Mouse (Mus musculus) retina, adult 2 months (tissue): ENCODE measurements around the gene Lepr.

Experiments used
- DNase-seq: peaks from one replicate; pipeline ENCODE4 v3.0.0-alpha.2; 2012; ENCODE audit warnings: low read depth, low spot score

The Lepr gene

GRCm38 (mm10) chr4:101717367-101718121 lies at the start of gene Lepr:
Gene Lepr (plus strand): TSS chr4:101717404.
- no peak for DNase-seq

- DNase-seq = no peak
Observed at GRCm38 (mm10) chr4:101669161-101669560, 48.0 kb upstream of the Lepr start.

GRCm38 (mm10) chr4:101669811-101670210 lies 47.4 kb upstream of the Lepr start:
- no peak for DNase-seq

- DNase-seq = no peak
Observed at GRCm38 (mm10) chr4:101674790-101675189, 42.4 kb upstream of the Lepr start.

- DNase-seq = no peak
Observed at GRCm38 (mm10) chr4:101675726-101676125, 41.5 kb upstream of the Lepr start.

- DNase-seq = no peak
Observed at GRCm38 (mm10) chr4:101682620-101683019, 34.6 kb upstream of the Lepr start.

- DNase-seq = no peak
Observed at GRCm38 (mm10) chr4:101683086-101683485, 34.1 kb upstream of the Lepr start.

DNA sequence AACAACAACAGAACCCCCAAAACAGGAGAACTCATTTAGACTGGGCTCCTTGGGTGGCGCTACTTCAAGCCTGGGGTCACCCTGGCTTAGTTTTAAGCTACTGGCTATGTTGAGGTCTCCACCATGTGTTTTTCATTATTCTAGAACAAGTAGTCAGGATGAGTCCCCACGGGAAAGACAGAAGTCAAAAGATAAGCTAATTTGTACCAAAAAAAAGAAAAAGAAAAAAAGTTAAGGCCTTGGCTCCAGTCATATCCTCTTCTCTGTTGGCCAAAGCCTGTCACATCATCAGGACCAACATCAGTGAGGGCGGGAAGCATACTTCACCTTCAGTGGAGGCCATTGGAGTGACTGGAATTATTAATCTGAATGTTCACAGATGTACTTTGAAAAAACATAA lies 32.4 kb upstream of the Lepr start:
- no peak for DNase-seq

DNA sequence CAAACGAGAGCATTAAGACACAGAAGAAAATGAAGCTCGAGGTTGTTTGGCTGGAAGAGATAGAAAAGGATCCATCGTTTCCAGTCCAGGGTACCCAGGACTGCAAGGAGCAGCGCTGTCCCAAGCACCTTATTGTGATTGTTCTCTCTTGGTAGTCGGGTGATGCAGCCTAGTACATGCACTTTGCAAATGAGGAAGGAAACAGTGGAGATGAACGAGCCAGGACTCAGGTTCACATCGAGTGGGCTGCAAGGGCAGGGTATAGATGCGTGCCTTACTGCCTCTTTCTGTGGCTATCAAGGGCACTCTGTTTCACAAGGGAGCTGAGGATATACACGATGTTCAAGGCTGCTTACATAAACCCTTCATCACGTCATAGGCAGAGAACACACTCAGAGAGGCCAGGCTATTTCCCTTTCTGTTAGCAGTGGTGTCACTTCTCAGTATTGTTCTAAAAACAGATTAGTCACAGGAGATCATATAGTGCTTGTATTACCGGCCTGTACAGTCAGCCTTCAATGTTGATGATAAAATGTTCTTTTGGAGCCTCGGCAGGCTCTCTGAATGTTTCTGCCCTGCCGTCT lies 30.9 kb upstream of the Lepr start:
- DNase-seq = no peak

- no peak for DNase-seq
Observed at GRCm38 (mm10) chr4:101689241-101689640, 28.0 kb upstream of the Lepr start.

DNA sequence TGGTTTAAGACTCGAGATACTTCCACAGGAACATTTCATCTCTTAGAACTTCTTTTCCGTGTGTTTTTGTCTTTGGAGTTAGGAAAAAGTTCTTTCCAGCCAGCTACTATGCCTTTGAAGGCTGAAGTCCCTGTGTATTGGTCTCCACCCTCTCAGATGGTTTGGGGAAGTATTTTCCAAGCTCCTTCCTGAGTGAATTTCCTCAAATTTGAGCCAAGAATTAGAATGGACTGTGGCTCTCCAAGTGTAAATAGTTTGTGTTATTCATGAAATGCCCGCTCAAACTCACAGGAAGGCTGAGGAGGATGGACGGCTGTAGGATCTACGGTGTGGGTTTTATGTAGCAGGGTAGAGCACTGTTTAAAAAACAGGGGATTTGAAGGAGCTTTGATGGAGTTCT lies 27.6 kb upstream of the Lepr start:
- no peak for DNase-seq

DNA sequence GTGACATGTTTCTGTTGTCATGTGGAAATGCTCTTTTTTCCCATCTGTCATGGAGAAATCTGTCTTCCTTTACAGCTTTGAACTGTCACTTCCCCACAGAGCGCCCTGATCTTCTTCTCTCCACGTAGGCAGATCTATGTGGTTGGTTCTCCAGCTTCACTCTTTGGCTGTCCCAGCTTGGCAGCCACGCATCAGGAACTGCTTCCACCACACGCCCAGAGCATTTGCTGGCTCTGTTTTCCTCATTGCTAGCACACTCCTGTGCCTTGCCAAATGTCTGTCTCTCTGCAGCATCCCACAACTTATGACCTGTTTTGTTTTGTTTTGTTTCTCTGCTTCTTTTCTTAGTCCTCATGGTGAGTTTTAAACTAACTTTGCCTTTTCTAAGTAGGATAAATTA lies 24.3 kb upstream of the Lepr start:
- DNase-seq = no peak

DNA sequence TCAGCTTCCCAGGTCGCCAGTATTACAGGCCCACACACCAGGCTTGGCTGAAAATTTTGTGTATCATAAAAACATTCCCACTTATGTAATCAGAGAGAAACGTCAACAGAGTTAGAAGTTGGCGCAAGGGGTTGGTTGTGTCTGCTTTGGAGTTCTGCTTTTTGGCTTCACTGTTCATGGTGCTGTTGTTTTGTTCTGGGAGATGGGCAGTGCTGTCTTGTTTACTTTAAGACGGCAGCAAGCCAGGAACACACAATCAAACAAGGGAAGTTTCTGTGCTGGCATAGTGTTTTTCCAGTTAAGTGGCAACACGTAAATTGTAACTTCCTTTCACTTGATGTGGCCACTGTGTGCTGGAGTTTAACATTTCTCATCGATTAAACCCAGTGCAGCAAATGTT lies 22.7 kb upstream of the Lepr start:
- DNase-seq = no peak

- no peak for DNase-seq
Observed at GRCm38 (mm10) chr4:101697236-101697635, 20.0 kb upstream of the Lepr start.

DNA sequence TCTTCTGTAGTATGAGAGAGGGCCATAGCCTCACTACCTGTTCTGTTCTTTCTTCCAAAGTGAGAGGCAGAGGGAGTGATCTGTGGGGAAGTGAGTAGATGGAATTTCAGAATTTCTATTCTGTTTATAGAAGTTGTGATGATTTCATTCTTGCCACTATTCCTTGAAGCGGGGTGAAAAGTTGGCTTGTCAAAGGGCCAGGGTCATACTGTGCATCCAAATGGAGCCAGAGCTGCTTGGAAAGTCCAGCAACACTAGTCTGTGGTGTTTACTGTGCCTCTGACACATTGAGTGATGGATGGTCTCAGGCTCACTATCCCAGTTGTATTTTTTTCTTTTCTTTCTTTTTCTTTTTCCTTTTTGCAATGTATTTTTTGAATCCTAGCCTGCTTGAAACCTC lies 17.8 kb upstream of the Lepr start:
- DNase-seq = no peak

DNA sequence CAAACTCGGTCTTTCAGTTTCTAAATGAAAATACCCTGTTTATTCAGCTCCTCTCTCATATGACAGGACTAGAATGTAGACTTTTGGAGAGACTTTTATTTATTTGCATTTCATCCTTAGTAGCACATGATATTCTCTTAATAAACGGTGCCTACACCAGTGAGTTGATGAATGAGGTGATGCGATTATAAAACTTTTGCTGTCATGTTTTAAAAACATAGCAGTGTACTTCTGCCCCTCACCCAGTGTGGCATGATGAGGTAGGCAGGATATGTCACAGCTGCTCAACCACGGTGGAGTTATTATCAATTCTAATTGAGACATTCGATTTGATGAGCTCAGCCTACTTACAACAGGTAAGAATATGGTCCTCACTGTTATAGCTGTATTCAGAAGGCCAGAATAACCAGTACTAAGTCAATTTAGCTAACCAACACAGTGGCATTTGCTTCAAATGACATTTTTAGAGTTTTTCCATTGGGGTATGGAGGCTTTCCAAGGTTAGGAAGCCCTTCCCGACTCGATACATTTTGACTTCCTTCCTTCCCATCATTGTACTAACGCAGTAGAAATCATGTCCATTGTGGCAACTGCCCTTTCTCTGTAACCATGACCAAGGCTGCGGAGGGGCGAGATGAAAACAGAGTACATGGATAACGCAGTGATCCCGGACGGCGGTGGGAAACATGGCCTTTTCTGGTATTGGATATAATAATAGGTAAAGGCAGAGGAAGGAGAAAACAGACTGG lies 16.1 kb upstream of the Lepr start:
- no peak for DNase-seq

- DNase-seq = no peak
Observed at GRCm38 (mm10) chr4:101705325-101705724, 11.9 kb upstream of the Lepr start.

DNA sequence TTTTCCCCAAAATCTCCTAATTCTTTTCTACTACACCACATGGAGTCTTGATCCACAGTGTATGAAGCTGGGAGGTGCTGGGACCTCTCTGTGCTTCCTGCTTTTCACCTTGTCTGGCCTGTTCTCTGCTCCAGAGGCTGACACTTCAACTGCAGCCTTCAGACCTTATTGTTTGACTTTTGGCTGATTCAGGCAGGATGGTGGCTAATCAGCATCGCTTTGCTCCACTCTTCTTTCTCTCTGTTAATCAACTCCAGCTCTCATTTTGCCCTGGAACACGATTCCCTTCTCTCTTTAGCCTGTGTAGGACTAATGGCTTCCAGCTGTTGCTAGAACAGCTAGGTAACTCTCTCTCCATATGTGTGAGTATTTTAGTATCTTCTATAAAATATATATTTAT lies 10.0 kb upstream of the Lepr start:
- no peak for DNase-seq

DNA sequence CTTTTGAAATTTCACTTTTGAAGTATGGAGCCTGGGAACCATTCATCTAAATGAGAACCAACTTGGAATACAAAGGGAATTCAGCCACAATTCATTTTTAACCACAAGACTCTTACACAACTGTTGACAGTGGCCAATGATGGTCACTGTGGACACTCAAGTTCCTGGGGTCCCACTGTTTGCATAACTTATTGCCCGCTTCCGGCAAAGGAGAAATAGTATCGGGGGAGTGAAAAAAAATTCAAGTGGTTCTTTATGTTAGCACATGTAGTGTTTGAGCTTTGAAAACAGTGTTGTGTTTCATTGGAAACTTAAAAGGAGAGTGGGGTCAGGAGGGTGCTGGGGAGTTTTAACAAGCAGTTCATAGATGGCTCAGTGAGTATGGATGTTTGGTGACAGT lies 9.3 kb upstream of the Lepr start:
- no peak for DNase-seq

DNA sequence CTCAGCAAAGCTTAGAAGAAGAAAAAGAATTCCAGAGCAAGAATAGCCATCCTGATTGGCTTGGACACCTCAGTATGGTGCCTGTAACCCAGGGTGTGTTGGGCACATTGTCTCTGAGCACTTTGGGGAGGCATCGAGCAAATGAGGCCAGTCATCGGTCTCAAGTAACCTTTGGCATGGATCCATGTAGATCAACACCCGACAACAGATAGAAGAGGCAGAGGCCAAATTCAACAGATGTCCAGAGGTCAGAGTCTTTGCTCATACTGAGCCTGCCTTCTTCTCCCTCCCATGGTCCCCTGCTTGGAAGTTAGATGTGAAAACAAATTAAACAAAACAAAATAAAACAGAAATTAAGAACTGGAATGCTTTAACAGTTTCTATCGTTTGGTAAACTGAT lies 6.8 kb upstream of the Lepr start:
- no peak for DNase-seq

DNA sequence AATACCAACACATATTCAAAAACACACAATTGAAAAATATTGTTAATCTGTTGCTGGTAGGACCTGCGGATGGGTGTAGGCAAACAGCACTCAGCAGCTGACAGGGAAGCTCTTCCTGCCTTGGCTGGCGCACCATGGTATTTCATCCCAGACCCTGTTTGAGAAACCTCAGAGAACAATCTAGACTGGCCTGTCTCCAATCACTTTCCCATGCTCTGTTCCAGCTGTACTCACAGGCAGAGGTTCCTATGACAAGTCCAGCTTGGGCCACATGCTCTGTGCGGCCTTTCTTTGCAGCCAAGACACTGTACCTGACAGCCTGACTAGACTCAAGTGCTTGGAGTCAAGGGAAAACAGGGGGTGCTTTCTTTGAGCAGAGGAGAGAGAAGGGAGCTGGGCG lies 6.1 kb upstream of the Lepr start:
- no peak for DNase-seq

- DNase-seq = no peak
Observed at GRCm38 (mm10) chr4:101712563-101712962, 4.6 kb upstream of the Lepr start.

- DNase-seq = no peak
Observed at GRCm38 (mm10) chr4:101715302-101715701, 1.9 kb upstream of the Lepr start.
